Mouse (Mus musculus) CH12.LX (cell line): ENCODE measurements at regions not wholly inside any gene's neighbourhood (a gene's known extent, or its start where the extent isn't known, plus 50 kb on each side); places are given as distances from the start of the nearest gene placed in this dataset.

Source experiments
- DNase-seq: peaks from one replicate; pipeline ENCODE4 v3.0.0-alpha.2; 2013; ENCODE audit errors: extremely low read depth
- H3K27ac ChIP-seq: 2 replicates; pipeline ENCODE4 v1.5.1; 2012; ENCODE audit warnings: low read depth, mild to moderate bottlenecking, control low read depth, moderate library complexity; ENCODE audit not compliant: insufficient read depth
- H3K27me3 ChIP-seq: replicated peaks from 2 replicates; pipeline ENCODE3; 2012; ENCODE audit warnings: inconsistent platforms
- H3K36me3 ChIP-seq, 2 experiments: replicated peaks in 1 of 2; 2 replicates each; pipeline versions ENCODE3 to v1.6.1; 2012; ENCODE audit warnings: inconsistent platforms in 1 of 2, low read length in 1 of 2, mild to moderate bottlenecking in 1 of 2, mixed read lengths in 1 of 2, moderate library complexity in 1 of 2; ENCODE audit not compliant: control insufficient read depth in 1 of 2, insufficient read depth in 1 of 2
- H3K4me1 ChIP-seq, 2 experiments: 2 replicates each; pipeline ENCODE4 v1.6.1; 2012; ENCODE audit warnings: inconsistent platforms in 1 of 2, moderate library complexity in 1 of 2; ENCODE audit not compliant: insufficient read depth in 2 of 2, control insufficient read depth in 1 of 2
- H3K4me2 ChIP-seq: 2 replicates; pipeline ENCODE4 v1.6.1; 2012; ENCODE audit warnings: low read depth, mild to moderate bottlenecking, control low read depth; ENCODE audit not compliant: poor library complexity, insufficient read depth, severe bottlenecking
- H3K4me3 ChIP-seq, 3 experiments: fragments of 150-350 bp in 1 of 3; sonication (generic) in 1 of 3; replicated peaks in 1 of 3; 2 replicates each; pipeline versions ENCODE3 to v1.5.1; 2011 to 2012; ENCODE audit warnings: low read depth in 2 of 3, low read length in 2 of 3, mild to moderate bottlenecking in 2 of 3, moderate library complexity in 2 of 3, control low read depth in 1 of 3, improper control_type of control experiment in 1 of 3, inconsistent platforms in 1 of 3, mixed read lengths in 1 of 3; ENCODE audit not compliant: poor library complexity in 1 of 3
- H3K79me2 ChIP-seq: replicated peaks from 2 replicates; pipeline ENCODE4 v1.6.1; 2012; ENCODE audit warnings: mild to moderate bottlenecking, moderate library complexity; ENCODE audit not compliant: control insufficient read depth, poor library complexity, insufficient read depth, severe bottlenecking; ENCODE audit errors: extremely low read depth
- H3K9ac ChIP-seq: 2 replicates; pipeline ENCODE4 v1.6.1; 2012; ENCODE audit warnings: low read depth, mild to moderate bottlenecking, control low read depth, moderate library complexity; ENCODE audit not compliant: insufficient read depth
- H3K9me3 ChIP-seq: replicated peaks from 2 replicates; pipeline ENCODE3; 2012; ENCODE audit warnings: low read length, inconsistent platforms, mixed read lengths
- MAFK ChIP-seq: IDR thresholded peaks from 2 replicates; pipeline ENCODE4 v1.6.1; 2011; ENCODE audit warnings: low read length, improper control_type of control experiment; ENCODE audit not compliant: insufficient replicate concordance
- MYC ChIP-seq: IDR thresholded peaks from 2 replicates; pipeline ENCODE4 v1.6.1; 2011; ENCODE audit warnings: low read depth, mild to moderate bottlenecking, improper control_type of control experiment, low read length
- USF2 ChIP-seq: conservative IDR thresholded peaks from 2 replicates; pipeline ENCODE4 v1.6.1; 2011; ENCODE audit warnings: low read depth, low read length, improper control_type of control experiment
- dilution Hi-C: fragments of 300-500 bp; cut with MboI; formaldehyde crosslinking; loops from 2 replicates; pipeline ENCODE4 v1.14.3; 2020; ENCODE audit warnings: low sequenced_read_pairs; ENCODE audit not compliant: extremely low pct_unique_long_range_greater_than_20kb, extremely low pct_ligation_motif_present
- in situ Hi-C: fragments of 300-500 bp; cut with MboI; formaldehyde crosslinking; loops from 3 replicates; pipeline ENCODE4 v1.14.3; 2019; ENCODE audit warnings: low sequenced_read_pairs, low pct_ligation_motif_present, low pct_unique_long_range_greater_than_20kb, mixed read lengths

DNA sequence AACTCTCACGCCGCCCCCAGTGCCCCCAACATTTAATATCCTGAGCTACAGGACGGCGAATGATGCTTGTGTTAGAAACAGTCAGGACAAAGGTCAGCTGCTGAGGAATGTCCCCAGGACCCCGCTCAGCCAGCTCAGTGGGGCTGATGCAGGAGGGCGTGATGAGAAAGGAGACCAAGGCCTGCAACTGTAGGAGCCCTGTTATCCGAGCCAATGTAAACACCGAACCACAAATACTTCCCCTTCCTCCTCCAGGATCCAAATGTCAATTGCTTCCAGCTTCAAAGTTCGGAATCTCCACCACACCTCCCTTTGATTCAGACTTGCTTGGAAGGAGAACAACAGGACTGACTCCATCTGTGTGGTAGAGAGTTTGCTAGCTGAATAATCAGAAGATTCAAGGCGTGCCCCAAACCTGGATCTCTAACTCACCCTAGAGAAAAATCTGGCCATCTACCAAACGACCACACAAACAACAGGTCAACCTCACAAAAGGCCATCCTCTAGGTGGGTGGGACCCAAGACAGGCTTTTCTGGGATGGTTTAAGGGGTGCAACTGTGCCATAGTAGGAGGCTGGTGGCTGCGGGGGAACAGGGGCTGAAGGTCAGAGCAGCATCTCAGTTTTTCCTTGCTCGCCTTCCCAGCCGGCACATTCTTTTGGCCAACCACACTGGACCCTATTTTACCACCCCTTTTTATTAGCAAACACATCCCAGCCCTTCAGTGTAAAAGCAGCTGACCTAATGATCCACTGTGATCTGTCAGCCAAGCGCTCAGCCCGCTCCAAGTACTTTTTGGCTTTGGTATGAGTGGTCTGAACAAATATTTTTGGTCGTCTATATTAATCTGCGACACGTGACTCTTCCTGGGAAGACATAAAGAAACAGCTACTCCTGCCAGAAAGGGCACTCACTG is 1475.8 kb upstream of the Gulo start:
- dilution Hi-C loops: no loop called here
- in situ Hi-C loops: no loop called here
- Histone ChIP-seq H3K79me2 (no peaks in the 10 kb centered on the region), H3K4me3 (no peak overlapping the region), H3K27ac (no peak overlapping the region), H3K27me3 (no peaks in the 10 kb centered on the region), H3K4me1 (peaks cover 0 to 24% of the 10 kb centered on the region in 2 experiments; a peak in 2 of 4 replicates), H3K4me2 (no peak overlapping the region), H3K36me3 (no peaks in the 10 kb centered on the region), H3K9me3 (no peaks in the 10 kb centered on the region), H3K9ac (no peak overlapping the region)
- TF ChIP-seq MYC: no peak
- TF ChIP-seq MAFK: no peak
- TF ChIP-seq USF2: no peak
- no peak for DNase-seq
